Mouse (Mus musculus): ENCODE results near the gene Frmpd1.

GRCm38 (mm10) chr4:45160773-45161172 is 23.9 kb upstream of the Frmpd1 start:
- TF ChIP-seq CTCF (conservative IDR thresholded peaks at IDR 0.05; ENCODE audit: low read length) (no peak), NANOG (IDR thresholded peaks at IDR 0.05; ENCODE audit: borderline replicate concordance, low read length) (no peak)

Measured in E14TG2a.4 (cell line).